Mouse (Mus musculus) T-cell, adult 2 months (primary cell): ENCODE measurements around the gene Rnf180.

Experiments
- DNase-seq: peaks from one replicate; pipeline ENCODE4 v3.0.0; 2022; ENCODE audit warnings: low spot score

The Rnf180 gene

DNA sequence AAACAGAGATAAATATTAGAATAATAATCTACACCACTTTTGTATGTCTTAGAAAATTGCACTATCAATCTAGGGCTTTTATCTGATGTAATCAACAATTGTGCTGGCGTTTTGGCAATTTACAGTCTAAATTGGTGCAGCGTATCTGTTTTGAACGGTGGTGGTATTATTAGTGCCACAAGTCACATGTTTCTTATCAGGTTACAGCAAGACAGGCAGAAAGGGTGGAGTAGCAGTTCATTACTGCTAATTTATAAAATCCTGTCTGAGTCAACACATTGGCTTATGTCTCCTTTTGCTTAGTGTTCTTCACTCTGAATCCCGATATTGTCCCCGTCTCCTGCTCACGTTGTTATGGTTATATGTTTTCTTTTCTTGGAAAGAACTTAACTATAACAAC lies 164.5 kb downstream of the Rnf180 start:
- DNase-seq = no peak

DNA sequence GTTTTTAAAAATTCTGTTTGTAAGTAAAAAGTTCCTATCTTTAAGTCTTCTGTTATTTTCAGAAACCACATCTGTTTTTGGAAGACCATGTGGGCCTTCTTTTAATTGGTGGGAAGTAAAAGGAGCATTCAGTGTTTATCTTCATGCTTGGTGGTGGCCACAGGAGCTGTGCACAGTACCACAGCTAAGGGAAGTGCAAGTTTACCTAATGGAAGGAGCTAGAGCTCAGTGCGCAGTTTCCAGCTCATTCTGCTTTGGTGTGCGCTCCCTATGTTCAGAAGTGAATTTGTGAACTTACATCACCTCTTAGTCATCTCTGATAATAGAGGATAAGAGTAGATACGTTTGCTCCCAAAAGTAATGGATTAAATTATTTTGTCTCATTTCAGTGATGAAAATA lies 172.5 kb downstream of the Rnf180 start:
- DNase-seq = no peak

DNA sequence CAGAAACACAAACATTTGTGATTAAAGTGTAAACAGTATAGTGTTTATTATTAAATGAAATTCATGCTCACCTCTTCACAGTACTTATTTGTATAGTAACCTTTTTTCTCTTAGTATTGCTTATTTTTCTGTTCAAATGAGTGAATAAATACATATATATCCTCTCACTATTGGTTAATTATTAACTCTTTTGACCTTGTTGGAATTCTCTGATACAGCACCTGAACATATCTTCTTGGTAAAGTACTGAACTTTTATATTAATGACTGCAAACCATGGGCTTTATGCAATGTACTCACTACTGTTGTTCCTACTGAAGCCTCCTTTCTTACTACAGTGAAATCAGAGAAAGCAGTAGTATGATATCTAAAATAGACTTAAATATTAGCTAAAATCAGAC lies 173.0 kb downstream of the Rnf180 start:
- no peak for DNase-seq

DNA sequence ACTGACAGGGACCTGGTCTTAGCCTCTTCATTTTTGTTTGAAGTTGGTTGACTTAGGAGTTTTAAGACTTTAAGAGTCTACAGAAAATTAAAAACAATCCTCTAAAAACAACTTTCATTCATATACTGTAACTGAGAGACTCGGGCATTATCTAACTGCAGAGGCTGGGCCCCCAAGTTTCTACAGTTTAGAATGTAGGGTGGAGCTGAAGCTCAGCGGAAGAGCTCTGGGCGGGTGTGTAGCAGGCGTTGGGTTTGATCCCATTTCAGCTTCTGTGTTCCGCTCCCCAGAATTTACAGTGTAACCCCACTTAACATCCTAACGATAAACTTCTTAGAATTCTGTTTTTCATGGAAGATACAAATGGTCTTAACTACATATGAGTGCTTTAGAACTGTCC lies 183.0 kb downstream of the Rnf180 start:
- no peak for DNase-seq

DNA sequence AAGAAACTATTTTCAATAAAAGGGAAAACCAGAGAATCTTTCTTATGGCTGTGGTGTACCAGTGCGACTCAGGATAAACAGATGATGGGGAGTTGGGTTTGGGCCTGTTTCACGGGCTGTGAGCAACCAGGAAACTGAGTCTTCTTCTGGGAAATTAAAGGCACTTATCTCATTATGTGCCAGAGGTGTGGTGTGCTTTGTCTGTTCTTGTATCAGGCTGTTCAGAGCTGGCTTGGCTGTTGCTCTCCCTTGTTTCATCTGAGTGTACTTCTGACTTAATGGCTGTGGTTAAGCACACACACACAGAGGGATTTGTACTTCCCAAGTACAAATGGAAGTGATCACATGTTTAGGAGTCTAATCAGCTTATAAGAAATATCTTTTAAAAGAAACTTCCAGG lies 190.2 kb downstream of the Rnf180 start:
- DNase-seq = no peak

DNA sequence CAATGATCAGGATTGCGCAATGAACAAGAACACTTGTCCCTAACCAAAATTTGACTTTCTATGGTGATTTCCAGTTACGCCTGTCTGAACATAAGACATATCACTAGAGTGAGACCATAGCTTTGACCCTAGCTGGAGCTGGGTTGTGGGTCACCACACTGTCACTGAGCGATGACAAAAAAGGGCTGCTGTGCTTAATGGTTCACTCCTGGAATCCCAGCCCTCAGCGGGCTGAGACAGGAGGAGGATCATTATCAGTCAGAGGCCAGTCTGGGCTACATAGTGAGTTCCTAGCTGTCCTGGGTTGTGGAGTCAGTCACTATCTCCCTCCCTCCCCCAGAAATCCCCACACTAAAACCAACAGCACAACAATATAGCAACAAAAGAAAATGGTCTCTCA lies 193.9 kb downstream of the Rnf180 start:
- DNase-seq = no peak

DNA sequence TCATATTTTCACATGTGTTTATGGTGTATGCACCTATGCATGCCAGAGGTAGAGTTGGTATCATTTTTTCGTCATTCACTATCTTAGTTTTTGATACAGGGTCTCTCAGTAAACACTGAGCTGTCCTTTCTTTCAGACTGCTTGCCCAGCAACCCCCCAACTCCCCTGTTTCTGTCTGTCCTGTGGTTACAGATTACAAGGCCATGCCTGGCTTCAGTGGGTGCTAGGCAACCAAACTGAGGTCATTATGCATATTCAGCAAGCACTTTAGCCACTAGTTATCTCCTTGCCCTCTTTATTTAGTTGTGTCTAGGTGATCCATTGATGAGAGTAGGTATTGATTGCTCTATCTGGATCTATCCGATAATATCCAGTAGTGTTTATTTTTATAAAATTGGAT lies 198.3 kb downstream of the Rnf180 start:
- no peak for DNase-seq

DNA sequence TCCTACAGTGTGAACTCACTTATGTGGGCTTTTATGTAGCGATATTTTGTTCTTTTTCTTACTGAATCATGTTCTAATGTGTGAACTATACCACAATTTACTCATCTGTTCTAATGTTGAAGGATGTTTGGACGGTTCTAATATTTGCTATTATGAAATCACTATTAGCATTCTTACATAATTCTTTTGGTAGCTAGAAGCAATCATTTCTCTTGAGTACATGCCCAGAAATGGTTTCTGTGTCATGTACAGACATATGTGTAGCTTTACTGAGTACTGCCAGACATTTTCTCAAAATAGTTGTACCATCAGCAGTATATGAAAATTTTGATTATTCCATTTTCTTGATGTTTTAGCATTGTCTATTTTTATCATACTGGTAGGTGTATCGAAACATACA lies 205.3 kb downstream of the Rnf180 start:
- no peak for DNase-seq

DNA sequence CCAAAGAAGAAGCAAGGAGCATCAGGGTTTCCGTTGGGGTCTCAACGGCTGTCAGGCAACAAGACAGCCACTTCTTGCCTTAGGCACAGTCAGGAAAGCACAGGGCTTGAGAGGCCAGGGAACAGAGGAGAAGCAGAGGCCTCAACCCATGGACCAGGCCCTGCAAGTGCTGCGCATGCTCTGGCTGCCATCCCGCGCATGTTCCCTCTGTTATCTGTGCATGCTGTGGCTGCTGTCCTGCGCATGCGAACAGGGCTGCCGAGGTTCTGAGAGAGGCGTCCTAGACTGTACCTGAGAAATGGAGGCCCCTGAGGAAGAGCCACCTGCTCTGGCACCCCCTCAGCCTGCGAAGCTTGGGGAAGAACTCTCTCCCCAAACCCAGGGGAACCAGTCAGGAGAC lies 212.8 kb downstream of the Rnf180 start, which contains the start of gene 4933425L06Rik:
Gene 4933425L06Rik (plus strand): TSS at position 261 of the 400 bp plus-strand sequence.
- no peak for DNase-seq
